Mouse (Mus musculus): Measurements from ENCODE around the gene Cacng8.
A peak's percentile ranks its signal among the peaks of the same experiment; 100 is the strongest.

The Cacng8 gene

GRCm38 (mm10) chr7:3439984-3440383 lies 49.5 kb downstream of the Cacng8 start:
- DNase-seq, result no peak

DNA sequence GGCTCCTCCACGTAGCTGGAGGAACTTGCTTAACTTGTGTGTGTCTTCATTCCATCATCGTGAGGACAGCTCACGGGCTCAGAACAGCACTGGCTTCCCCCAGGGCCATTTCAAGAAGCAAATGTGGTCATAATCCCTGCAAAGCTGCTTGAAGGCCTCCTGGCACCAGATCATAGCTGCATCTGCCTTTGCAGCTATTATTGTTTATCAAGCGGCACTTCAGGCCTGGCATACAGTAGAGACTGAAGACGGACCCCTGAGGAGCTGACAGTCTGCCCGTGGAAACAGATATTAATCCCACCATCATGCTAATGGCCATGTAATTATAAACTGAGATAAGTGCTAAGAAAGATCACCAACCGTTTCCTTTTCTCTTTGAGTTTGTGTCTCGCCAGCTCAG lies 50.0 kb downstream of the Cacng8 start:
- no peak for DNase-seq

- DNase-seq, result no peak
These were observed 52.1 kb downstream of the Cacng8 start for GRCm38 (mm10) chr7:3442476-3443062.

DNA sequence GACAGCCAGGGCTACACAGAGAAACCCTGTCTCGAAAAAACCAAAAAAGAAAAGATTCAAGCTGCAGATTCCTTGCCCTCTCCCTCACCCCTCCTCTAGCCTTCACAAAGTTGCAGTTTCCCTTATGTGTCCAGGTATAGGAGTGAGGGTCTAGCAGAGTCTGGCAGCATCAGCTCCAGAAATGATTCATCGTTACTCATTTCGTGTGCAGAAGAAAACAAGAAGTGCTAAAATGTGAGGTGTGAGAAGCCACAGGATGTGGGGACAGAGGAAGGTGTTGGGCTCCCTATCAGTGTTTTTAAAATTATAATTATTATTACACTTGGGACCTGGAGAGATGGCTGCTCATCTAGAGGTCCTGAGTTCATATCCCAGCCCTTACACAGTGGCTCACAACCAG lies 54.2 kb downstream of the Cacng8 start:
- no peak for DNase-seq

DNA sequence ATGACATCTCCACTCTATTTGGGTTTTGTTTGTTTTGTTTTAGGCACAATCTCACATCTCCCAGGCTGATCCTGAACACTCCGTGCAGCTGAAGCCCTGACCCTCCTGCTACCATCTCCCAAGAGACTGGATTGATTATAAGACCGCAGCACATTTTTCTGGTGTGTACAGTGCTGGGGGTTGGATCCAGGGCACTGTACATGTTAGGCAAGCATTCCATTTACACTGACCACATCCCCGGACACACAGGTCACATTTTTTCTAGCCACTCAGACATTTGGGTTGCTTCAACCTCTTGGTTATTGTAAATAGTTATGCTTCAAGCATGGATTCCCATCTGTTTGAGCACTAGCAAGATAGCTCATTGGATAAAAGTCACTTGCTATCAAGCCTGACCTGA lies 56.1 kb downstream of the Cacng8 start:
- DNase-seq, result no peak

- DNase-seq, result no peak
These were observed 56.5 kb downstream of the Cacng8 start for GRCm38 (mm10) chr7:3447026-3447425.

GRCm38 (mm10) chr7:3448737-3449454 lies 58.4 kb downstream of the Cacng8 start:
- peak; percentile 70 for DNase-seq

DNA sequence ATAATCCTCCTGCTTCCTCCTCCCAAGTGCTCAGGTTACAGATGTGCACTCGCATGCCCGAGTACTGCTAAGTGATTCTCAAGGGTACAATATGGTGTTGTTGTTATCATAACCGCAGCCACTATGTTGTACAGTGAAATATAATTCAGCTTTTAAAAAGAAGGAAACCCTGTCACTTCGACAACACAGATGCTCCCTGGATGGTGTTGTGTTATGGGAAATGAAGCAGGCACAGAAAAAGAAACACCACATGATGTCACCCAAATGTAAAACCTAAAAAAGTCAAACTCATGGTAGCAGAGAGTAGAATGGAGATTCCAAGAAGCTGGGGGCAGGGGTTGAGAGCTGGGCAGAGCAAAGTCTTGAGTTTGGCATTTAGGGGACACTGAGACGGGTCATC lies 60.2 kb downstream of the Cacng8 start:
- no peak for DNase-seq

GRCm38 (mm10) chr7:3451161-3451560 lies 60.7 kb downstream of the Cacng8 start:
- DNase-seq, result no peak

DNA sequence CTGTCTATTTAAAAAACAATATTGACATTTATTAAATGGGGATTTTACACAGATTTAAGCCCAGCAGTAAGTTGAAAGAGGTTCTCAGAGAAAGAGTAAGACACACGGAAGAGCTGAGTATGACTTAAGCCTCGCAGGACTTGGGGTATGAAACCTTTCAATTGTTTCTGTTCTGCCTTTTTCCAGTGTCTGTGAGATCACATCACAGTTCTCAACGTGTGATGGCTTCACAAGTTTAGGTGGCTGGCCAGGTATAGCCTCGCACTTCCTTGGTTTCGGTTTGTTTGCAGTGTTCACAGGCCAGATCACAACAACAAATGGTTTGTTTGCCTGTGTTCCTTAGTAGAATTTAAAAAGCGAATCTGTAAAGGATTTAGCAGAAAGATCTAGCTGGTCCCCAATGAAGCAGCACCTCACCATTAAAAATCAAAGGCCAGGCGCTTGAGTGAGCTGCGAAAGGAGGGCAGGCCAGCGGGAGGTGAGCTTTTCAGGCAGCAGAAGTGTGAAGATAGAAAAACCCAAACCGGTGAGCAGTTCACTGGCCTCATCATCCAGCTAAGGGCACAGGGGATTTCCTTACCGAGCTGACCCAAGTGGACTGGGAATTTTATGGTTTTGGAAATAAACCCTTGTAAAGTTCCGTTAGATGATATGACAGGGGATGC lies 62.5 kb downstream of the Cacng8 start:
- no peak for DNase-seq

GRCm38 (mm10) chr7:3453486-3454183 lies 63.2 kb downstream of the Cacng8 start:
- no peak for DNase-seq

DNA sequence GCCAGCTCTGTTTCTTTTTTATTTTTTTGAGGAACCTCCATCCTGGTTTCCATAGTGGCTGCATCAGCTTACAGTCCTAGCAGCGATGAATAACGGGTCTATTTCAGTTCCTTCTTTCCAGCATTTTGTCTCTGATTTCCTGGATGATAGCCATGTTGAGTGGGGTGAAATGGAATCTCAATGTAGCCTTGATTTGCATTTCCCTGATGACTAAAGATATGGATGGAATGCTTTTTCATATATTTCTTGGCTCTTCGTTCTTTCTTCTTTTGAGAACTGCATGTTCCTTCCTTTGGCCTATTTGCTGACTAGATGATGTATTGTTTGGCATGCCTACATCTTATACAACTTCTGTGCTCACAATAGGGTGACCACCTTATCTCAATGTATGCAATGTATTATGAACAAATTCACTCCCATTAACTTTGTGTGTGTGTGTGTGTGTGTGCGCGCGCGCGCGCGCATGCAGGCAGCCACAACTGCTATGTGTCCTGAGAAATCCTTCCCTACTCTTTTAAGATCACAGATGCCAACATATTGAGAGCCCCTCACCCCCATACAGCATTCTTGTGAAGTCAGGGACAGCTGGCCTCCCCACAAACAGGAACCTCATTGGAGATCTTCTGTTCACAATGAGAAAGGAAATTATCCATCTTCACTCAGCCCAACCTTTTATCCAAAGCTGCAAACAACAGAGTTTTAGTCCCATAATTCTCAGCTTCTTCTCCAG lies 66.8 kb downstream of the Cacng8 start:
- no peak for DNase-seq

DNA sequence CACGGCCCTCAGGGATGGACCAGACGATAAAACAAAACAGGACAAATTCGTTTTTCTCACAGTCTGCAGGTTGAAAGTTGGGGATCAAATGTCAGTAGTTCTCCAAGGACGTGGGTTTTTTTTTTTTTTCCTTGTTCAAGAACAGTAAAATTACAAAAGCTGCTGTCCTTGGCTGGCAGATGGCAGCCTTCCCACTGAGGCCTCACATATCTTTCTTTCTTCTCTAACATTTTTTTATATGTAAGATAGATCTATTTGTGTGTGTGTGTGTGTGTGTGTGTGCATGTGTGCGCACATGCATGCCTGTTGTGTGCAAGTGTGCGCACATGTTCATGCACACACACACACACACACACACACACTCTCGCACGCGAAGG lies 67.3 kb downstream of the Cacng8 start:
- DNase-seq, result no peak

GRCm38 (mm10) chr7:3460261-3460660 lies 69.8 kb downstream of the Cacng8 start:
- peak; percentile 82 for DNase-seq

GRCm38 (mm10) chr7:3463306-3463705 lies 72.8 kb downstream of the Cacng8 start:
- no peak for DNase-seq
